Mouse (Mus musculus) thymus, adult 2 months (tissue): Measurements from ENCODE around the gene Chil1. TPM values are rescaled to one million over a fixed set of nuclear protein-coding genes. Genes with fewer than 3 reads are reported as not detected.

Experiments
- DNase-seq: peaks from one replicate; pipeline ENCODE4 v3.0.0; 2021
- H3K27ac ChIP-seq: fragments of 200-500 bp; 2 replicates; pipeline ENCODE4 v1.5.1; 2012; ENCODE audit warnings: low read length, control low read depth; ENCODE audit not compliant: control insufficient read depth, insufficient read depth
- H3K27me3 ChIP-seq: fragments of 200-500 bp; 2 replicates; pipeline ENCODE4 v1.6.1; 2012; ENCODE audit warnings: mild to moderate bottlenecking, low read length, moderate library complexity, mixed read lengths; ENCODE audit not compliant: control insufficient read depth, insufficient read depth
- H3K36me3 ChIP-seq: fragments of 200-500 bp; 2 replicates; pipeline ENCODE4 v1.6.1; 2012; ENCODE audit warnings: mild to moderate bottlenecking, low read length, moderate library complexity; ENCODE audit not compliant: control insufficient read depth, insufficient read depth
- H3K4me1 ChIP-seq: fragments of 200-500 bp; replicated peaks from 2 replicates; pipeline ENCODE4 v1.6.1; 2012; ENCODE audit warnings: low read length; ENCODE audit not compliant: control insufficient read depth, insufficient read depth
- H3K4me3 ChIP-seq: fragments of 200-500 bp; 2 replicates; pipeline ENCODE4 v1.5.1; 2012; ENCODE audit warnings: mild to moderate bottlenecking, low read length, control low read depth, moderate library complexity; ENCODE audit not compliant: control insufficient read depth, insufficient read depth
- CTCF ChIP-seq: fragments of 200-500 bp; IDR thresholded peaks from 2 replicates; pipeline ENCODE4 v1.5.1; 2012; ENCODE audit warnings: mild to moderate bottlenecking, control low read depth, low read length, moderate library complexity, borderline replicate concordance; ENCODE audit not compliant: control insufficient read depth, poor library complexity, insufficient read depth; ENCODE audit errors: extremely low read depth
- POLR2A ChIP-seq: fragments of 200-500 bp; IDR thresholded peaks from 2 replicates; pipeline ENCODE4 v1.6.1; 2012; ENCODE audit warnings: mild to moderate bottlenecking, low read length, control low read depth, moderate library complexity; ENCODE audit not compliant: control insufficient read depth, poor library complexity, insufficient read depth; ENCODE audit errors: extremely low read depth
- WGBS: fragments of 180-500 bp; shearing (Covaris S2); methylation state at CpG from one replicate; pipeline ENCODE4 v1.1.7; 2018; 5-methylcytosine and 5-hydroxymethylcytosine counted together
- polyA plus RNA-seq: library from polyadenylated mRNA; depleted of rRNA; stranded (reverse); fragments of >200 nt; gene quantifications from 2 replicates; pipeline ENCODE4 v1.2.3, GENCODE M21; 2012

Chil1 gene
- polyA plus RNA-seq, 1 experiment, result 9.5 TPM

DNA sequence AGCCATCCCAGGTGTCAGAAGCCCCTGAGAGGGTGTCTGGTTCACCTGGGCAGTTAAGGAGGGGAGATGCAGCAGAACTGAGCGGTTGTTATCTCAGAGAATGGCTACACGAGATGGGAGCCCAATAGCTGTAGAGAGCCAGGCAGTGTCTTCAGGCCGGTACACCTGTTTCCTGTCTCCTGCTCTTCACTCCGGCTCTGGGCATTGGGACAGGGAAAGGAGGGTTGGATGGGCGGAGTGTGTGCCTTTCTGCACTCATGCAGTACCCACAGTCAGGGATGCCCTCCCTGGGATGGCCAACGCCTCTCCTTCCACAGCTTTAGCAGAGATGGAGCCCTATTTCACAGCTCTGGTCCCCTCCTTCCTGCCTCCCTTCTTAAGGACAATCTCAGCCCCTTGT lies 29.1 kb downstream of the Chil1 start:
- H3K4me1 ChIP-seq, result no peaks in the 10 kb centered on the region
- TF ChIP-seq CTCF (no peak), POLR2A (no peak)
- WGBS, result 74% methylated on average over 6 of the region's 6 CpGs
- no peaks in the 10 kb centered on the region for H3K36me3 ChIP-seq
- no peak overlapping the region for H3K27ac ChIP-seq
- no peak for DNase-seq
- no peaks in the 10 kb centered on the region for H3K27me3 ChIP-seq
- no peak overlapping the region for H3K4me3 ChIP-seq

DNA sequence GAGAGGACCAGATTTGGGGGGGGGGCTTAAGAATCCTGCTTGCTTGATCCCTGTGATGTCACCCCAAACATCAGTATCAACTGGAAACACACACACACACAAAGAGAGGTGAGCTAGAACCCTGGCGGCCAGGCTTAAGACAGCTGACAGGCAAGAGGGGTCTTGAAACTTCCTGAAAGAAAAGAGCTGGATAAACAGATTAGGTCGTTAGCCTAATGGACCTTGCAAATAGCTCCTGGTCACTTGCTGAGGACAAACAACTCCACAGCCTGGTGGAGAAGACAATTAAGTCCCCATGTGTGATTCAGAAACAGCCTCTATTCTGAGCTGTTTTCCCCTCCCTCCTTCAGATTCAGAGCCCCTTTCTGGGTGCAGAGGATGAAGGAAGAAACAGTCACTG lies 29.7 kb downstream of the Chil1 start:
- no peaks in the 10 kb centered on the region for H3K4me1 ChIP-seq
- TF ChIP-seq POLR2A (no peak), CTCF (no peak)
- no peak overlapping the region for H3K4me3 ChIP-seq
- H3K27me3 ChIP-seq, result no peaks in the 10 kb centered on the region
- 59% methylated on average over 2 of the region's 2 CpGs for WGBS
- H3K27ac ChIP-seq, result no peak overlapping the region
- H3K36me3 ChIP-seq, result no peaks in the 10 kb centered on the region
- no peak for DNase-seq

- WGBS, result 82% methylated on average over 6 of the region's 6 CpGs
- Histone ChIP-seq H3K4me1 (no peaks in the 10 kb centered on the region), H3K27me3 (no peaks in the 10 kb centered on the region), H3K4me3 (no peak overlapping the region), H3K36me3 (no peaks in the 10 kb centered on the region), H3K27ac (no peak overlapping the region)
- DNase-seq, result no peak
- no peak for TF ChIP-seq CTCF
Observed at GRCm38 (mm10) chr1:134212351-134212750, 30.4 kb downstream of the Chil1 start.

GRCm38 (mm10) chr1:134213405-134213804 lies 31.4 kb downstream of the Chil1 start:
- 87% methylated on average over 7 of the region's 7 CpGs for WGBS
- H3K27me3 ChIP-seq, result no peaks in the 10 kb centered on the region
- TF ChIP-seq CTCF (no peak), POLR2A (no peak)
- H3K4me1 ChIP-seq, result no peaks in the 10 kb centered on the region
- no peak overlapping the region for H3K4me3 ChIP-seq
- no peaks in the 10 kb centered on the region for H3K36me3 ChIP-seq
- DNase-seq, result no peak
- H3K27ac ChIP-seq, result no peak overlapping the region

GRCm38 (mm10) chr1:134215059-134215458 lies 33.1 kb downstream of the Chil1 start:
- Histone ChIP-seq H3K27ac (no peak overlapping the region), H3K4me3 (no peak overlapping the region), H3K4me1 (no peaks in the 10 kb centered on the region), H3K36me3 (no peaks in the 10 kb centered on the region), H3K27me3 (no peaks in the 10 kb centered on the region)
- no peak for DNase-seq
- TF ChIP-seq CTCF, result no peak
- 87% methylated on average over 7 of the region's 7 CpGs for whole genome bisulfite sequencing

DNA sequence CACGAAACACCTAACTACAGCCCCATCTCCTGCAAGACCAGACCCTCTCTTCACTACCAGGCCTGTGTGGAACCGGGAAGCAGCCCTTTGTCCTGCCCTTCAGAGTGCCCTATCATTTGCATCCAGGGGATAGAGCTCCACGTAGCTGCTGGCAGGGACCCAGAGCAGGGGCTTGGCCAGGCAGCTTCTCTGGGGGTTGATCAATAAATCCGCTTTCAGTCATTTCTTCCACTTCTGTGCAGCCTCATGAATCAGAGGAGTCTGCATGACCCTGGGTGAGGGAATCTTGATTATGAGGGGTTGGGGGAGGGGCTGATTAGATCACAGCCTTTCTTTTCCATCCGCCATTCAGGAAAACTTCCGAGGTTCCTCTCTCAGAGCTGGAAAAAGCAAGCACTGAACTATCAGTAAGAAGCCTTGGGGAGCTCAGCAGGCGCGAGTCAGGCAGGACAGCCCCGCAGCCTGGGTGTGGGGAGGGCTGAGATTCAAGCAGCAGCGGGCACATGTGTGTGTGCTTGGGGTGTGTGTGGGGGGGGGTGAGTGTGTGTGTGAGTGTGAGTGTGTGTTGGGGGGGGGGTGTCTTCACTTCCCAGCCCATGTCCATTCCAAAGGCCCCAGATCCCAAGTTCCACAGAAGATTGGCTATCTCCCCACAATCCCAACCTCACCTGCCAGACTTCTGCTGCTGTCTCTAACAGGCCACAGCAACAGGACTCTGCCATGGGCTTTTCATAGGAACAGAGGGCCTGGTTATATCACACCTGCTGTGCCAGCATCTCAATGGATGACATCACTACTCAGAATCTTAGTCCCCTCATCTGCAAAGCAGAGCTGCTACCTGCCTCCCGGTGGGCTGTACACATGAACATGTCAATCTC lies 34.0 kb downstream of the Chil1 start:
- TF ChIP-seq POLR2A (no peak), CTCF (no peak)
- H3K27ac ChIP-seq, result no peak overlapping the region
- 84% methylated on average over 11 of the region's 11 CpGs for WGBS
- no peaks in the 10 kb centered on the region for H3K27me3 ChIP-seq
- H3K4me3 ChIP-seq, result no peak overlapping the region
- H3K4me1 ChIP-seq, result no peaks in the 10 kb centered on the region
- H3K36me3 ChIP-seq, result no peaks in the 10 kb centered on the region
- no peak for DNase-seq

- H3K4me3 ChIP-seq, result no peak overlapping the region
- no peaks in the 10 kb centered on the region for H3K36me3 ChIP-seq
- no peaks in the 10 kb centered on the region for H3K4me1 ChIP-seq
- no peak overlapping the region for H3K27ac ChIP-seq
- 96% methylated on average over 2 of the region's 2 CpGs for WGBS
- DNase-seq, result no peak
- no peaks in the 10 kb centered on the region for H3K27me3 ChIP-seq
- TF ChIP-seq POLR2A, result no peak
- TF ChIP-seq CTCF, result no peak
Observed at GRCm38 (mm10) chr1:134216629-134216971, 34.6 kb downstream of the Chil1 start.
